Mouse (Mus musculus): Measurements from ENCODE around the gene Olfr666.
"Not testable (repeated sequence)": the region's sequence is repeated elsewhere in the genome, so short reads cannot be mapped to it uniquely, and the experiment has no call there.

Gene Olfr666

GRCm38 (mm10) chr7:104895852-104896251, at the start of gene Olfr666:
Gene Olfr666, minus strand, starts transcription at chr7:104895952.
- in situ Hi-C loops (cut with MboI, MseI), result no loop called here

DNA sequence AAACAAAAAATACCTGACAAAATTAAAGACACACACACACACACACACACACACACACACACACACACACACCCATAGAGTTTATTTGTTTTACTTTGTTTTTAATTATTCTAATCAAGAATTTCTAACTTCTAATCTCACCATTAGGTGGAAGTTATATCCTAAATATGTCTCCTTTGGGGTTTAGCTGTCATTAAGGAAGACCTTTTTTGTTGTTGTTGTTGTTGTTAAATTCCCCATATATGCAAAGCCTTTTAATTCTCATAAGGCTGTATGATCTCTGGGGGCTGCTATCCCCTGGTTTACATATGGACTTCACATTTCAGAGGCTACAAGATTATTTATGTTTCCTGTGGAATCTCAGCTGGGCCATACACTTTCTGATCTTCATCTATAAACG, 38.2 kb upstream of the Olfr666 start, which contains the start of gene Olfr669:
TSS of gene Olfr669 (plus strand) at position 301 of the 400 bp plus-strand sequence.
- in situ Hi-C loops (cut with MboI, MseI), result no loop called here

GRCm38 (mm10) chr7:104927957-104928356, 32.2 kb upstream of the Olfr666 start, which contains the start of gene Olfr668:
Gene Olfr668, minus strand, starts transcription at chr7:104928057.
- in situ Hi-C loops (cut with MboI, MseI), result no loop called here

GRCm38 (mm10) chr7:104921382-104921781, 25.6 kb upstream of the Olfr666 start, which contains the start of gene Olfr667:
Gene Olfr667, minus strand, starts transcription at chr7:104921482.
- in situ Hi-C loops (cut with MboI, MseI), result no loop called here

DNA sequence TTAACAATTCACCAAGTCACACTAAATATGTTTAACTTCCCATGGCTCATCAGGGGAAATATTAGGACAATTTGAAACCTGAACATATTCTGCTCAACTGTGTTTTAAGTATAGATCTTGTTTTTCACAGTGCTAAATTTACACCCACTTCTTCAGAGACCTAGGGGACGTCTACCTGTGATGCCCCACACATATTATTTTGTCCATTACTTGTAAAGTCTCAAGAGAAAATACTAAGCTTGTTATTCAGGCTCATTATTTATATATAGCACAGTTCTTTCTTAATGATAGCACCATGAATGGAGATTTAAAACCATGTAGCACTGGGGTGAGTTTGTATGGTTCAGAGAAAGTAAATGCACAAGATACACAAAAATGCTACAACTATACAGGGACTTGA, 18.0 kb downstream of the Olfr666 start, which contains the start of gene Olfr665:
TSS of gene Olfr665 (plus strand) at position 301 of the 400 bp plus-strand sequence.
- in situ Hi-C loops (cut with MboI, MseI), result no loop called here

GRCm38 (mm10) chr7:104861381-104861780, 34.4 kb downstream of the Olfr666 start:
- in situ Hi-C loops (cut with MboI, MseI), result no loop called here

GRCm38 (mm10) chr7:104857683-104858082, 38.1 kb downstream of the Olfr666 start:
- in situ Hi-C loops (cut with MboI, MseI), result no loop called here

DNA sequence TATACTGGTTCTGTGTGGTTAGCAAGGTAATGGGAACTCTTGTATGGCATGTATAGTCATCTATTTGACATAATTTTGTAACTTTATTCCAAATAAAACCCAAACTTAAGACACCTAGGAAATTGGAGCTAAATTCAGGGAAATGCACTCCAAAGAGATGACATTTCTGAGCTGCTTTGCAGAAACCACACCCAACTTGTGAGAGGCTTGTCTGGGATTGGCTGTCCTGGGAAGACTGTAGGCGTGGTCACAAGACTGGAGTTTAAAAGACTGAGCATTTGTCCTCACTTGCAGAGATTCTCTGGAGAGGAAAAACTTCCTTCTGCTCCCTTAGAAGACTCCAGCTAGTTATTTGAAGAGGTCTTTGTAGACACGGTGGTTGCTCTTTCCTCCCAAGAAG, 39.0 kb downstream of the Olfr666 start, which contains the start of gene Usp17la:
TSS of gene Usp17la (plus strand) at position 301 of the 400 bp plus-strand sequence.
- in situ Hi-C loops (cut with MboI, MseI), result not testable (repeated sequence)

DNA sequence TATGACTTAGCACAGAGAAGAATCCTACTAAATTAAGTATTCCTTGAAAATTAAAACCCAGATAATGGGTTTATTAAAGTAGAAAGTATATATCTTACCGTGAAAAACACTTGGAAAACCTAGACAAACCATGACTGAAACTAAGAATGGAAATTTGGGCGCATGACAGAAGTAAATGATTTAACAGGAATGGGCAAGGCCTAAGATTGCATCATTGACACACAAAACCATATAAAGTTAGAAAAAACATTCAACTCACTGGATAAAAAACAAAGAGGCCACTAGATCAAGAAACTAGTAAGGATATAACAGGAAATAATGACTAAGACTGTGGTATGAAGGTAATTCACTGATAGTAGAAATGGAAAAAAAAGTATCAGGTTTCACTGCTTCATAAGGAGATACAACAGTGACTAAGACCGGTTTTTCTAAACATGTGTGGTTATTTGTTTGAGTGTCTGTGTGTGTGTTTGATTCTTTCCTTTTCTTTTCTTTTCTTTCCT, 40.5 kb downstream of the Olfr666 start:
- in situ Hi-C loops (cut with MboI, MseI), result no loop called here

GRCm38 (mm10) chr7:104851546-104851945, 44.2 kb downstream of the Olfr666 start:
- in situ Hi-C loops (cut with MboI, MseI), result not testable (repeated sequence)

DNA sequence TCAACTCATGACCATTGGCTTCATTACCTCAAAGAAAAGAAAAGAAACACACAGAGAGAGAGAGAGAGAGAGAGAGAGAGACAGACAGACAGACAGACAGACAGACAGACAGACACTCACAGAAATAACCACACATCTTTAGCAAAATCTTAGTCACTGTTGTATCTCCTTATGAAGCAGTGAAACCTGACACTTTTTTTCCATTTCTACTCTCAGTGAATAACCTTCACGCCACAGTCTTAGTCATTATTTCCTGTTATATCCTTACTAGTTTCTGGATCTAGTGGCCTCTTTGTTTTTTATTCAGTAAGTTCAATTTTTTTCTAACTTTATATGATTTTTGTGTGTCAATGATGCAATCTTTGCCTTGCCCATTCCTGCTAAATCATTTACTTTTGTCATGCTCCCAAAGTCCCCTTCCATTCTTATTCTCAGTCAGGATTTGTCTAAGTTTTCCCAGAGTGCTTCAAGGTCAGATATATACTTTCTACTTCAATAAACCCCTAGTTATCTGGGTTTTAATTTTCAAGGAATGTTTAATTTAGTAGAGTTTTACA, 51.9 kb downstream of the Olfr666 start:
- in situ Hi-C loops (cut with MboI, MseI), result no loop called here

DNA sequence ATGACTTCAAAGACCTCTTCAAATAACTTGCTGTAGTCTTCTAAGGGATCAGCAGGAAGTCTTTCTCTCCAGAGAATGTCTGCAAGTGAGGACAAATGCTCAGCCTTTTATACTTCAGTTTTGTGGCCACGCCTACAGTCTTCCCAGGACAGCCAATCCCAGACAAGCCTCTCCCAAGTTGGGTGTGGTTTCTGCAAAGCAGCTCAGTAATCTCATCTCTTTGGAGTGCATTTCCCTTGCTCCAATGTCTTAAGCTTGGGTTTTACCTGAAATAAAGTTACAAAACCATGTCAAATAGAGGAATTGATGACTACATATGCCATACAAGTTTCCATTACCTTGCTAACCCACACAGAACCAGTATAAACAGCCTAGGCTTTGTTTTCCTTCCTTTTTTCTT, 53.2 kb downstream of the Olfr666 start, which contains the start of gene Usp17lb:
TSS of gene Usp17lb (minus strand) at position 101 of the 400 bp plus-strand sequence.
- in situ Hi-C loops (cut with MboI, MseI), result no loop called here

Data from T-helper 1 cell (primary cell).